Mouse (Mus musculus) liver, adult 2 months (tissue): ENCODE measurements around the gene Fam71b. TPM values are rescaled to one million over a fixed set of nuclear protein-coding genes. Genes with fewer than 3 reads are reported as not detected.

Experiments
- DNase-seq: peaks from one replicate; pipeline ENCODE4 v3.0.0-alpha.2; 2011; ENCODE audit warnings: low read depth, low spot score; ENCODE audit errors: extremely low read depth
- H3K27ac ChIP-seq: fragments of 200-500 bp; replicated peaks from 2 replicates; pipeline ENCODE4 v1.5.1; 2012; ENCODE audit warnings: low read depth, mild to moderate bottlenecking, control low read depth, inconsistent platforms, low read length; ENCODE audit not compliant: insufficient read depth
- H3K27me3 ChIP-seq: fragments of 200-500 bp; 2 replicates; pipeline ENCODE4 v1.6.1; 2012; ENCODE audit warnings: mild to moderate bottlenecking, moderate library complexity, low read length, inconsistent platforms; ENCODE audit not compliant: control insufficient read depth, insufficient read depth
- H3K36me3 ChIP-seq: fragments of 200-500 bp; 2 replicates; pipeline ENCODE4 v1.6.1; 2012; ENCODE audit warnings: low read length, inconsistent platforms; ENCODE audit not compliant: control insufficient read depth, insufficient read depth
- H3K4me1 ChIP-seq: fragments of 200-500 bp; 2 replicates; pipeline ENCODE4 v1.6.1; 2011; ENCODE audit warnings: low read length; ENCODE audit not compliant: control insufficient read depth, insufficient read depth
- H3K4me3 ChIP-seq: fragments of 200-500 bp; 2 replicates; pipeline ENCODE4 v1.5.1; 2011; ENCODE audit warnings: low read depth, mild to moderate bottlenecking, control low read depth, low read length, moderate library complexity; ENCODE audit not compliant: insufficient read depth
- H3K79me2 ChIP-seq: fragments of 200-500 bp; 2 replicates; pipeline ENCODE4 v1.6.1; 2012; ENCODE audit warnings: inconsistent platforms, mild to moderate bottlenecking, low read length, moderate library complexity; ENCODE audit not compliant: control insufficient read depth, insufficient read depth
- H3K9ac ChIP-seq: fragments of 200-500 bp; 2 replicates; pipeline ENCODE4 v1.6.1; 2012; ENCODE audit warnings: low read depth, mild to moderate bottlenecking, control low read depth, inconsistent platforms, low read length
- CTCF ChIP-seq: fragments of 200-500 bp; IDR thresholded peaks from 2 replicates; pipeline ENCODE4 v1.5.1; 2011; ENCODE audit warnings: low read depth, low read length, control low read depth
- POLR2A ChIP-seq: fragments of 200-500 bp; IDR thresholded peaks from 2 replicates; pipeline ENCODE4 v1.6.1; 2011; ENCODE audit warnings: low read length, control low read depth; ENCODE audit not compliant: insufficient read depth; ENCODE audit errors: extremely low read depth
- WGBS: fragments of 180-500 bp; shearing (Covaris S2); methylation state at CpG from one replicate; pipeline ENCODE4 v1.1.7; 2018; 5-methylcytosine and 5-hydroxymethylcytosine counted together
- polyA plus RNA-seq: library from polyadenylated mRNA; depleted of rRNA; stranded (reverse); fragments of >200 nt; gene quantifications from 2 replicates; pipeline ENCODE4 v1.2.3, GENCODE M21; 2012
- total RNA-seq: library from RNA; depleted of rRNA; stranded (reverse); fragments of >200 nt; gene quantifications from 2 replicates; pipeline ENCODE4 v1.2.3, GENCODE M21; 2014

Fam71b gene
- total and polyA plus RNA-seq, 2 experiments, result not detected

- Histone ChIP-seq H3K27ac (no peak overlapping the region), H3K4me1 (peaks cover 10% of the 10 kb centered on the region), H3K9ac (no peak overlapping the region), H3K4me3 (no peak overlapping the region), H3K36me3 (peaks cover 20% of the 10 kb centered on the region), H3K27me3 (no peaks in the 10 kb centered on the region), H3K79me2 (no peaks in the 10 kb centered on the region; the same call in 1 of the 2 replicates)
- no peak for TF ChIP-seq CTCF
- no peak for TF ChIP-seq POLR2A
- WGBS, result 66% methylated on average over 5 of the region's 5 CpGs
- no peak for DNase-seq
These were observed 42.7 kb downstream of the Fam71b start for GRCm38 (mm10) chr11:46439005-46439543.

GRCm38 (mm10) chr11:46441774-46442173, 45.4 kb downstream of the Fam71b start:
- no peak for DNase-seq
- H3K36me3 ChIP-seq, result peaks cover 20% of the 10 kb centered on the region
- 90% methylated on average over 1 of the region's 1 CpGs for WGBS
- H3K4me3 ChIP-seq, result no peak overlapping the region
- H3K9ac ChIP-seq, result no peak overlapping the region
- no peak overlapping the region for H3K27ac ChIP-seq
- no peaks in the 10 kb centered on the region for H3K27me3 ChIP-seq
- no peak for TF ChIP-seq CTCF
- TF ChIP-seq POLR2A, result no peak
- H3K4me1 ChIP-seq, result peaks cover 10% of the 10 kb centered on the region
- H3K79me2 ChIP-seq, result no peaks in the 10 kb centered on the region; the same call in 1 of the 2 replicates

GRCm38 (mm10) chr11:46443152-46443551, 46.8 kb downstream of the Fam71b start:
- Histone ChIP-seq H3K36me3 (peaks cover 20% of the 10 kb centered on the region), H3K4me1 (peaks cover 5% of the 10 kb centered on the region), H3K27ac (no peak overlapping the region), H3K4me3 (no peak overlapping the region), H3K9ac (no peak overlapping the region), H3K27me3 (no peaks in the 10 kb centered on the region), H3K79me2 (no peaks in the 10 kb centered on the region; the same call in 1 of the 2 replicates)
- WGBS, result 81% methylated on average over 1 of the region's 1 CpGs
- DNase-seq, result peak; percentile 10
- TF ChIP-seq CTCF, result peak; percentile 21; the same call in 1 of the 2 replicates
- TF ChIP-seq POLR2A, result no peak

GRCm38 (mm10) chr11:46443979-46444378, 47.6 kb downstream of the Fam71b start:
- Histone ChIP-seq H3K4me1 (peaks cover 2% of the 10 kb centered on the region; the same call in 1 of the 2 replicates), H3K36me3 (peaks cover 20% of the 10 kb centered on the region), H3K27me3 (no peaks in the 10 kb centered on the region), H3K27ac (no peak overlapping the region), H3K4me3 (no peak overlapping the region), H3K9ac (no peak overlapping the region), H3K79me2 (no peaks in the 10 kb centered on the region)
- 71% methylated on average over 5 of the region's 5 CpGs for WGBS
- no peak for TF ChIP-seq POLR2A
- no peak for TF ChIP-seq CTCF
- no peak for DNase-seq

GRCm38 (mm10) chr11:46446150-46446549, 49.8 kb downstream of the Fam71b start:
- TF ChIP-seq POLR2A (no peak), CTCF (no peak)
- no peaks in the 10 kb centered on the region for H3K27me3 ChIP-seq
- no peak overlapping the region for H3K9ac ChIP-seq
- WGBS, result 92% methylated on average over 6 of the region's 6 CpGs
- H3K4me3 ChIP-seq, result no peak overlapping the region
- no peak overlapping the region for H3K27ac ChIP-seq
- H3K79me2 ChIP-seq, result no peaks in the 10 kb centered on the region
- no peak for DNase-seq
- H3K36me3 ChIP-seq, result peaks cover 7% of the 10 kb centered on the region
- H3K4me1 ChIP-seq, result no peaks in the 10 kb centered on the region; the same call in 1 of the 2 replicates
